Mouse (Mus musculus): Measurements from ENCODE around the gene Crygd. TPM values are rescaled to one million over a fixed set of nuclear protein-coding genes. Genes with fewer than 3 reads are reported as not detected.
"Not testable (repeated sequence)": the region's sequence is repeated elsewhere in the genome, so short reads cannot be mapped to it uniquely, and the experiment has no call there.

The Crygd gene
- not detected in 2 replicates for polyA plus RNA-seq (2012; rRNA removed)

- 88% methylated on average over 8 of the region's 8 CpGs for WGBS
- DNase-seq (ENCODE audit: low read depth, low spot score) = no peak
These were observed at the start of gene Crygd for GRCm38 (mm10) chr1:65063352-65063751. TSS of gene Crygd (minus strand) at chr1:65063452.

GRCm38 (mm10) chr1:65112807-65113196 is 49.5 kb upstream of the Crygd start:
- WGBS = 35% methylated on average over 14 of the region's 14 CpGs
- no peak for DNase-seq (ENCODE audit: low read depth, low spot score)

GRCm38 (mm10) chr1:65112031-65112806 is 49.0 kb upstream of the Crygd start:
- peak; percentile 93 for DNase-seq (ENCODE audit: low read depth, low spot score)
- 3% methylated on average over 8 of the region's 8 CpGs for WGBS

GRCm38 (mm10) chr1:65109756-65110435 is 46.6 kb upstream of the Crygd start:
- WGBS = 83% methylated on average over 25 of the region's 25 CpGs
- no peak for DNase-seq (ENCODE audit: low read depth, low spot score)

- WGBS = 88% methylated on average over 8 of the region's 8 CpGs
- DNase-seq (ENCODE audit: low read depth, low spot score) = no peak
These were observed 45.9 kb upstream of the Crygd start for GRCm38 (mm10) chr1:65109196-65109595.

- WGBS = 84% methylated on average over 10 of the region's 10 CpGs
- DNase-seq (ENCODE audit: low read depth, low spot score) = no peak
These were observed 44.5 kb upstream of the Crygd start for GRCm38 (mm10) chr1:65107654-65108279.

- WGBS = 89% methylated on average over 11 of the region's 11 CpGs
- DNase-seq (ENCODE audit: low read depth, low spot score) = no peak
These were observed 40.0 kb upstream of the Crygd start, which contains the start of gene Cryga for GRCm38 (mm10) chr1:65103273-65103672. TSS of gene Cryga (minus strand) at chr1:65103373.

- no peak for DNase-seq (ENCODE audit: low read depth, low spot score)
- WGBS = 63% methylated on average over 3 of the region's 3 CpGs
These were observed 33.7 kb upstream of the Crygd start for GRCm38 (mm10) chr1:65096953-65097352.

GRCm38 (mm10) chr1:65091566-65091965 is 28.3 kb upstream of the Crygd start:
- no peak for DNase-seq (ENCODE audit: low read depth, low spot score)

GRCm38 (mm10) chr1:65090370-65090769 is 27.1 kb upstream of the Crygd start:
- DNase-seq (ENCODE audit: low read depth, low spot score) = no peak
- WGBS = 15% methylated on average over 2 of the region's 2 CpGs

More at GRCm38 (mm10) chr1:65091566-65091965, 28.3 kb upstream of the Crygd start:
- WGBS = 90% methylated on average over 3 of the region's 3 CpGs

GRCm38 (mm10) chr1:65088567-65089356 is 25.5 kb upstream of the Crygd start:
- 84% methylated on average over 6 of the region's 6 CpGs for WGBS
- DNase-seq (ENCODE audit: low read depth, low spot score) = no peak

GRCm38 (mm10) chr1:65082188-65082587 is 18.9 kb upstream of the Crygd start, which contains the start of gene Crygb:
TSS of gene Crygb (minus strand) at chr1:65082288.
- 49% methylated on average over 7 of the region's 7 CpGs for whole genome bisulfite sequencing
- DNase-seq (ENCODE audit: low read depth, low spot score) = no peak

- no peak for DNase-seq (ENCODE audit: low read depth, low spot score)
- 12% methylated on average over 5 of the region's 5 CpGs for WGBS
These were observed 12.4 kb upstream of the Crygd start for GRCm38 (mm10) chr1:65075607-65076006.

- DNase-seq (ENCODE audit: low read depth, low spot score) = no peak
- WGBS = 67% methylated on average over 6 of the region's 6 CpGs
These were observed 10.3 kb upstream of the Crygd start, which contains the start of gene Crygc for GRCm38 (mm10) chr1:65073589-65073988. TSS of gene Crygc (minus strand) at chr1:65073689.

GRCm38 (mm10) chr1:65067842-65068241 is 4.6 kb upstream of the Crygd start:
- DNase-seq (ENCODE audit: low read depth, low spot score) = no peak

GRCm38 (mm10) chr1:65064201-65064600 is 949 bp upstream of the Crygd start:
- DNase-seq (ENCODE audit: low read depth, low spot score) = no peak
- WGBS = 86% methylated on average over 15 of the region's 15 CpGs

- WGBS = 46% methylated on average over 2 of the region's 2 CpGs
- no peak for DNase-seq (ENCODE audit: low read depth, low spot score)
These were observed 11.1 kb downstream of the Crygd start for GRCm38 (mm10) chr1:65052140-65052539.

- DNase-seq (ENCODE audit: low read depth, low spot score) = no peak
- 68% methylated on average over 7 of the region's 7 CpGs for whole genome bisulfite sequencing
These were observed 11.6 kb downstream of the Crygd start for GRCm38 (mm10) chr1:65051696-65052095.

- WGBS = 78% methylated on average over 10 of the region's 12 CpGs
- DNase-seq (ENCODE audit: low read depth, low spot score) = not testable (repeated sequence)
These were observed 12.3 kb downstream of the Crygd start, which contains the start of gene Cryge for GRCm38 (mm10) chr1:65050952-65051351. TSS of gene Cryge (minus strand) at chr1:65051149.

All from large intestine, adult 2 months (tissue).